Mouse (Mus musculus) MEL (cell line): Measurements from ENCODE around the gene Smpd3. TPM values are rescaled to one million over a fixed set of nuclear protein-coding genes. Genes with fewer than 3 reads are reported as not detected.

Source experiments
- DNase-seq: peaks from one replicate; pipeline ENCODE4 v3.0.0; 2011; ENCODE audit warnings: low read depth, low spot score
- H3K27ac ChIP-seq: 2 replicates; pipeline ENCODE4 v1.5.1; 2012; ENCODE audit warnings: low read depth, mild to moderate bottlenecking, control low read depth, low read length, moderate library complexity; ENCODE audit not compliant: control insufficient read depth
- H3K27me3 ChIP-seq, 2 experiments: fragments of 150-350 bp in 1 of 2; sonication (generic) in 1 of 2; 2 replicates each; pipeline ENCODE4 v1.6.1; 2012; ENCODE audit warnings: low read length in 2 of 2, mild to moderate bottlenecking in 2 of 2, improper control_type of control experiment in 1 of 2, moderate library complexity in 1 of 2; ENCODE audit not compliant: insufficient read depth in 2 of 2, control insufficient read depth in 1 of 2
- H3K36me3 ChIP-seq, 2 experiments: 2 replicates each; pipeline ENCODE4 v1.6.1; 2012 to 2014; ENCODE audit warnings: low read length in 2 of 2, improper control_type of control experiment in 1 of 2, inconsistent platforms in 1 of 2, mild to moderate bottlenecking in 1 of 2; ENCODE audit not compliant: insufficient read depth in 2 of 2, control insufficient read depth in 1 of 2
- H3K4me1 ChIP-seq, 2 experiments: fragments of 150-350 bp in 1 of 2; sonication (generic) in 1 of 2; 2 replicates each; pipeline ENCODE4 v1.6.1; 2012; ENCODE audit warnings: low read length in 2 of 2, improper control_type of control experiment in 1 of 2, mild to moderate bottlenecking in 1 of 2; ENCODE audit not compliant: insufficient read depth in 2 of 2, control insufficient read depth in 1 of 2
- H3K4me3 ChIP-seq, 2 experiments: fragments of 150-350 bp in 1 of 2; sonication (generic) in 1 of 2; 2 replicates each; pipeline ENCODE4 v1.5.1; 2012; ENCODE audit warnings: low read depth in 2 of 2, low read length in 2 of 2, mild to moderate bottlenecking in 2 of 2, moderate library complexity in 2 of 2, control low read depth in 1 of 2, improper control_type of control experiment in 1 of 2; ENCODE audit not compliant: control insufficient read depth in 1 of 2, insufficient read depth in 1 of 2
- H3K79me2 ChIP-seq: 2 replicates; pipeline ENCODE4 v1.6.1; 2012; ENCODE audit warnings: mild to moderate bottlenecking, low read length, moderate library complexity; ENCODE audit not compliant: control insufficient read depth, poor library complexity, insufficient read depth
- H3K9ac ChIP-seq: 2 replicates; pipeline ENCODE4 v1.6.1; 2012; ENCODE audit warnings: low read depth, mild to moderate bottlenecking, control low read depth, low read length, moderate library complexity; ENCODE audit not compliant: control insufficient read depth, poor library complexity, severe bottlenecking
- H3K9me3 ChIP-seq: fragments of 150-350 bp; sonication (generic); replicated peaks from 2 replicates; pipeline ENCODE4 v1.6.1; 2012; ENCODE audit warnings: mild to moderate bottlenecking, low read length, improper control_type of control experiment, moderate library complexity; ENCODE audit not compliant: insufficient read depth
- BHLHE40 ChIP-seq: IDR thresholded peaks from 2 replicates; pipeline ENCODE4 v1.6.1; 2012; ENCODE audit warnings: low read depth, mild to moderate bottlenecking, inconsistent platforms, low read length, improper control_type of control experiment, borderline replicate concordance
- CHD2 ChIP-seq: IDR thresholded peaks from 2 replicates; pipeline ENCODE4 v1.6.1; 2011; ENCODE audit warnings: low read length, improper control_type of control experiment
- CTCF ChIP-seq, 3 experiments: IDR thresholded peaks in 2 of 3; conservative IDR thresholded peaks in 1 of 3; 2 replicates each; pipeline ENCODE4 v1.5.1; 2011 to 2012; ENCODE audit warnings: low read length in 3 of 3, low read depth in 2 of 3, mild to moderate bottlenecking in 2 of 3, improper control_type of control experiment in 1 of 3, inconsistent platforms in 1 of 3, mixed read lengths in 1 of 3, moderate library complexity in 1 of 3; ENCODE audit not compliant: control insufficient read depth in 1 of 3, insufficient read depth in 1 of 3, poor library complexity in 1 of 3, severe bottlenecking in 1 of 3
- E2F4 ChIP-seq: IDR thresholded peaks from 2 replicates; pipeline ENCODE4 v1.6.1; 2011; ENCODE audit warnings: low read depth, low read length, improper control_type of control experiment, borderline replicate concordance
- ELF1 ChIP-seq: IDR thresholded peaks from 2 replicates; pipeline ENCODE4 v1.6.1; 2014; ENCODE audit warnings: low read depth, mild to moderate bottlenecking, inconsistent platforms, low read length, improper control_type of control experiment, moderate library complexity
- EP300 ChIP-seq, 2 experiments: IDR thresholded peaks; 2 replicates each; pipeline ENCODE4 v1.6.1; 2011; ENCODE audit warnings: improper control_type of control experiment in 2 of 2, low read length in 2 of 2, low read depth in 1 of 2, mild to moderate bottlenecking in 1 of 2
- ETS1 ChIP-seq: IDR thresholded peaks from 2 replicates; pipeline ENCODE4 v1.6.1; 2012; ENCODE audit warnings: low read depth, mild to moderate bottlenecking, inconsistent platforms, low read length, improper control_type of control experiment, moderate library complexity
- GABPA ChIP-seq: IDR thresholded peaks from 2 replicates; pipeline ENCODE4 v1.6.1; 2012; ENCODE audit warnings: low read depth, mild to moderate bottlenecking, inconsistent platforms, low read length, improper control_type of control experiment, moderate library complexity
- GATA1 ChIP-seq: IDR thresholded peaks from 2 replicates; pipeline ENCODE4 v1.6.1; 2011; ENCODE audit warnings: low read depth, low read length, improper control_type of control experiment
- HCFC1 ChIP-seq: IDR thresholded peaks from 2 replicates; pipeline ENCODE4 v1.6.1; 2012; ENCODE audit warnings: low read depth, mild to moderate bottlenecking, inconsistent platforms, low read length, improper control_type of control experiment, moderate library complexity
- JUND ChIP-seq: IDR thresholded peaks from 2 replicates; pipeline ENCODE4 v1.6.1; 2011; ENCODE audit warnings: low read depth, mild to moderate bottlenecking, improper control_type of control experiment, low read length
- KAT2A ChIP-seq: conservative IDR thresholded peaks from 2 replicates; pipeline ENCODE4 v1.6.1; 2012; ENCODE audit warnings: low read depth, low read length, improper control_type of control experiment, inconsistent platforms
- MAFK ChIP-seq: IDR thresholded peaks from 2 replicates; pipeline ENCODE4 v1.6.1; 2011; ENCODE audit warnings: low read depth, mild to moderate bottlenecking, low read length, improper control_type of control experiment, borderline replicate concordance
- MAX ChIP-seq: IDR thresholded peaks from 2 replicates; pipeline ENCODE4 v1.6.1; 2011; ENCODE audit warnings: low read length, improper control_type of control experiment
- MAZ ChIP-seq: IDR thresholded peaks from 2 replicates; pipeline ENCODE4 v1.6.1; 2012; ENCODE audit warnings: low read depth, mild to moderate bottlenecking, inconsistent platforms, low read length, improper control_type of control experiment
- MEF2A ChIP-seq: IDR thresholded peaks from 2 replicates; pipeline ENCODE4 v1.6.1; 2014; ENCODE audit warnings: low read depth, mild to moderate bottlenecking, inconsistent platforms, low read length, improper control_type of control experiment; ENCODE audit not compliant: poor library complexity, insufficient replicate concordance, severe bottlenecking; ENCODE audit errors: extremely low read depth
- MXI1 ChIP-seq: IDR thresholded peaks from 2 replicates; pipeline ENCODE4 v1.6.1; 2011; ENCODE audit warnings: mild to moderate bottlenecking, low read depth, low read length, improper control_type of control experiment
- MYB ChIP-seq: IDR thresholded peaks from 2 replicates; pipeline ENCODE4 v1.6.1; 2011; ENCODE audit warnings: mild to moderate bottlenecking, low read depth, low read length, improper control_type of control experiment
- MYC ChIP-seq: IDR thresholded peaks from 2 replicates; pipeline ENCODE4 v1.6.1; 2011; ENCODE audit warnings: low read depth, mild to moderate bottlenecking, low read length, improper control_type of control experiment, moderate library complexity
- NRF1 ChIP-seq: IDR thresholded peaks from 2 replicates; pipeline ENCODE4 v1.6.1; 2014; ENCODE audit warnings: low read depth, mild to moderate bottlenecking, inconsistent platforms, low read length, improper control_type of control experiment, moderate library complexity; ENCODE audit not compliant: poor library complexity, insufficient read depth, severe bottlenecking
- POLR2A ChIP-seq, 2 experiments: IDR thresholded peaks; 2 replicates each; pipeline ENCODE4 v1.6.1; 2011 to 2012; ENCODE audit warnings: low read length in 2 of 2, mild to moderate bottlenecking in 2 of 2, control low read depth in 1 of 2, improper control_type of control experiment in 1 of 2, low read depth in 1 of 2, moderate library complexity in 1 of 2; ENCODE audit not compliant: control insufficient read depth in 1 of 2, insufficient read depth in 1 of 2, poor library complexity in 1 of 2
- POLR2AphosphoS2 ChIP-seq: IDR thresholded peaks from 2 replicates; pipeline ENCODE4 v1.6.1; 2011; ENCODE audit warnings: low read length, improper control_type of control experiment
- POLR2AphosphoS5 ChIP-seq: IDR thresholded peaks from 2 replicates; pipeline ENCODE4 v1.6.1; 2012; ENCODE audit warnings: low read depth, borderline replicate concordance, mild to moderate bottlenecking, inconsistent platforms, low read length, moderate library complexity, mixed read lengths
- RAD21 ChIP-seq: IDR thresholded peaks from 2 replicates; pipeline ENCODE4 v1.6.1; 2011; ENCODE audit warnings: mild to moderate bottlenecking, low read depth, low read length, improper control_type of control experiment
- RCOR1 ChIP-seq: IDR thresholded peaks from 2 replicates; pipeline ENCODE4 v1.6.1; 2012; ENCODE audit warnings: low read depth, mild to moderate bottlenecking, inconsistent platforms, low read length, improper control_type of control experiment
- SIN3A ChIP-seq: IDR thresholded peaks from 2 replicates; pipeline ENCODE4 v1.6.1; 2012; ENCODE audit warnings: low read length, improper control_type of control experiment, inconsistent platforms
- SMC3 ChIP-seq: IDR thresholded peaks from 2 replicates; pipeline ENCODE4 v1.6.1; 2011; ENCODE audit warnings: low read depth, low read length, improper control_type of control experiment
- TAL1 ChIP-seq: IDR thresholded peaks from 2 replicates; pipeline ENCODE4 v1.6.1; 2012; ENCODE audit warnings: mild to moderate bottlenecking, inconsistent platforms, low read length, moderate library complexity, mixed read lengths
- TBP ChIP-seq: IDR thresholded peaks from 2 replicates; pipeline ENCODE4 v1.8.0; 2011; ENCODE audit warnings: low read depth, low read length, improper control_type of control experiment
- TCF12 ChIP-seq: IDR thresholded peaks from 2 replicates; pipeline ENCODE4 v1.6.1; 2014; ENCODE audit warnings: low read depth, mild to moderate bottlenecking, inconsistent platforms, low read length, improper control_type of control experiment, moderate library complexity
- UBTF ChIP-seq: IDR thresholded peaks from 2 replicates; pipeline ENCODE4 v1.6.1; 2012; ENCODE audit warnings: low read depth, mild to moderate bottlenecking, inconsistent platforms, low read length, improper control_type of control experiment, moderate library complexity, borderline replicate concordance; ENCODE audit not compliant: insufficient read depth
- USF1 ChIP-seq: IDR thresholded peaks from 2 replicates; pipeline ENCODE4 v1.6.1; 2014; ENCODE audit warnings: low read depth, mild to moderate bottlenecking, inconsistent platforms, low read length, improper control_type of control experiment, moderate library complexity
- ZC3H11A ChIP-seq: IDR thresholded peaks from 2 replicates; pipeline ENCODE4 v1.6.1; 2012; ENCODE audit warnings: low read depth, mild to moderate bottlenecking, inconsistent platforms, low read length, improper control_type of control experiment
- ZKSCAN1 ChIP-seq: IDR thresholded peaks from 2 replicates; pipeline ENCODE4 v1.6.1; 2012; ENCODE audit warnings: low read depth, mild to moderate bottlenecking, inconsistent platforms, low read length, improper control_type of control experiment, moderate library complexity
- ZMIZ1 ChIP-seq: IDR thresholded peaks from 2 replicates; pipeline ENCODE4 v1.6.1; 2012; ENCODE audit warnings: low read depth, mild to moderate bottlenecking, inconsistent platforms, low read length, improper control_type of control experiment, moderate library complexity
- ZNF384 ChIP-seq: IDR thresholded peaks from 2 replicates; pipeline ENCODE4 v1.6.1; 2012; ENCODE audit warnings: low read depth, mild to moderate bottlenecking, inconsistent platforms, low read length, improper control_type of control experiment
- polyA plus RNA-seq, 2 experiments: library from polyadenylated mRNA; stranded (reverse) in 1 of 2; unstranded in 1 of 2; fragments of >175 nt in 1 of 2; fragments of >200 nt in 1 of 2; gene quantifications; 2 replicates each; pipeline versions ENCODE4 v1.2.1 to v1.2.4; 2012; ENCODE audit warnings: low replicate concordance in 2 of 2, low read depth in 1 of 2; ENCODE audit not compliant: insufficient read length in 2 of 2, insufficient read depth in 1 of 2, missing spikeins in 1 of 2
- total RNA-seq: library from RNA; depleted of rRNA; stranded (reverse); fragments of 300-350 nt; gene quantifications from 2 replicates; pipeline ENCODE4 v1.2.3, GENCODE M21; 2012

The Smpd3 gene
- total and polyA plus RNA-seq, 3 experiments: 0.04 to 0.08 TPM; not detected in 1

- peak within 1 kb of the TSS; percentile 73 for H3K27ac ChIP-seq
- no peak for TF ChIP-seq ZKSCAN1
- TF ChIP-seq MAX: peak; percentile 88
- TF ChIP-seq CHD2: no peak
- TF ChIP-seq ZC3H11A: no peak
- no peak for TF ChIP-seq ZNF384
- peak; percentile 98 for TF ChIP-seq MXI1
- TF ChIP-seq POLR2A (IDR thresholded peaks at IDR 0.05; ENCODE audit: control insufficient read depth in 1 of 2, insufficient read depth in 1 of 2, low read depth in 1 of 2, low read length in 2 of 2, poor library complexity in 1 of 2): peak; percentile 97 to 99
- TF ChIP-seq GATA1: no peak
- TF ChIP-seq SIN3A: peak; percentile 81
- TF ChIP-seq BHLHE40: 0 out of 2 replicates have a peak, but pooled peaks have one; percentile 27
- no peak for TF ChIP-seq USF1
- no peak for TF ChIP-seq TAL1
- TF ChIP-seq CTCF (IDR thresholded peaks at IDR 0.05 in 2 of 3, conservative IDR thresholded peaks at IDR 0.05 in 1 of 3; ENCODE audit: control insufficient read depth in 1 of 3, insufficient read depth in 1 of 3, low read depth in 2 of 3, low read length in 3 of 3, poor library complexity in 1 of 3, severe bottlenecking in 1 of 3): 0 out of 6 replicates have a peak, but pooled peaks of 1 of the 3 experiments have one; percentile 0
- TF ChIP-seq UBTF: peak; percentile 77; the same call in 1 of the 2 replicates
- TF ChIP-seq RAD21: no peak
- no peak for TF ChIP-seq JUND
- peak; percentile 92 for TF ChIP-seq MAZ
- TF ChIP-seq SMC3: no peak
- peak; percentile 97 for TF ChIP-seq POLR2AphosphoS2
- TF ChIP-seq NRF1: 0 out of 2 replicates have a peak, but pooled peaks have one; percentile 37
- peak; percentile 90 for TF ChIP-seq ELF1
- peak in 1 of 2 experiments; percentile 47; a peak in 2 of 4 replicates for TF ChIP-seq EP300 (IDR thresholded peaks at IDR 0.05; ENCODE audit: low read depth in 1 of 2, low read length in 2 of 2)
- TF ChIP-seq MEF2A: no peak
- no peak for TF ChIP-seq MAFK
- no peak for TF ChIP-seq GABPA
- TF ChIP-seq KAT2A: peak; percentile 80; the same call in 1 of the 2 replicates
- TF ChIP-seq POLR2AphosphoS5: peak; percentile 78; the same call in 1 of the 2 replicates
- TF ChIP-seq TCF12: peak; percentile 78
- TF ChIP-seq MYC: peak; percentile 96
- TF ChIP-seq E2F4: no peak; the same call in 1 of the 2 replicates
- TF ChIP-seq MYB: no peak
- TF ChIP-seq ZMIZ1: no peak; the same call in none of the 2 replicates
- peak; percentile 19; the same call in 1 of the 2 replicates for TF ChIP-seq RCOR1
- peak; percentile 94 for TF ChIP-seq HCFC1
- peak; percentile 85 for TF ChIP-seq TBP
- 0 out of 2 replicates have a peak, but pooled peaks have one; percentile 31 for TF ChIP-seq ETS1
Measured at GRCm38 (mm10) chr8:106210821-106211345, 126.9 kb downstream of the Smpd3 start, which contains the start of the genes Slc7a6os and Prmt7. Gene Slc7a6os, minus strand, starts transcription at chr8:106210935. Gene Prmt7, plus strand, starts transcription at chr8:106210936.

More at GRCm38 (mm10) chr8:106210821-106211345, 126.9 kb downstream of the Smpd3 start, which contains the start of the genes Slc7a6os and Prmt7:
- Histone ChIP-seq H3K9ac (peak within 1 kb of the TSS; percentile 88), H3K4me1 (peaks cover 0 to 2% of the 10 kb centered on the region in 2 experiments; a peak in 1 of 4 replicates), H3K27me3 (no peaks in the 10 kb centered on the region), H3K4me3 (peak within 1 kb of the TSS; percentile 83 to 95), H3K79me2 (peaks cover 39% of the 10 kb centered on the region), H3K36me3 (peaks cover 16 to 22% of the 10 kb centered on the region in 2 experiments), H3K9me3 (no peaks in the 10 kb centered on the region)
- DNase-seq: peak; percentile 95
